Mouse (Mus musculus) cerebellum, adult 2 months (tissue): ENCODE results near the gene 5730522E02Rik.

Experiments used
- CTCF ChIP-seq: fragments of 200-500 bp; IDR thresholded peaks from 2 replicates; pipeline ENCODE4 v1.5.1; 2011; ENCODE audit warnings: low read depth, mild to moderate bottlenecking, control low read depth, low read length, moderate library complexity, borderline replicate concordance; ENCODE audit not compliant: insufficient read depth
- POLR2A ChIP-seq: fragments of 200-500 bp; IDR thresholded peaks from 2 replicates; pipeline ENCODE4 v1.6.1; 2011; ENCODE audit warnings: low read length, control low read depth, borderline replicate concordance; ENCODE audit not compliant: insufficient read depth

GRCm38 (mm10) chr11:26236540-26236939 lies 26.0 kb upstream of the 5730522E02Rik start:
- TF ChIP-seq CTCF (no peak), POLR2A (no peak)
